Mouse (Mus musculus): ENCODE results near the gene Sox5.

GRCm38 (mm10) chr6:143904693-143905031, 877.1 kb downstream of the Sox5 start:
- TF ChIP-seq CTCF (IDR thresholded peaks at IDR 0.05; ENCODE audit: low read depth) (no peak), EP300 (IDR thresholded peaks at IDR 0.05; ENCODE audit: low read depth) (no peak)

Measured in heart, postnatal 0 days (tissue).